26 mouse cellular contexts compared by ENCODE assay signal in genomic region chr4:57525221-57526011, GRCm38 (mm10). TPM values are rescaled to one million over a fixed set of nuclear protein-coding genes. Genes with fewer than 3 reads are reported as not detected.
DNase-seq lines count a peak whose midpoint lies in the region; ATAC-seq and TF ChIP-seq lines count a peak whose summit lies in the region.
"Had no signal": no experiment of that assay in that cellular context is flagged by ENCODE, and none has a peak within 500 bp of the region (broad histone marks: within the 10 kb centered on the region; RNA-seq: fewer than 3 reads in every experiment).

No protein-coding gene starts in this region.

- no peaks in the 10 kb centered on the region for H3K27me3 ChIP-seq in heart, adult 2 months (ENCODE audit: control insufficient read depth, insufficient read depth, low read length)
- H3K27me3 ChIP-seq in heart, embryonic 11.5 days (ENCODE audit: control insufficient read depth, insufficient read depth, low read length) = no peaks in the 10 kb centered on the region
- H3K27me3 ChIP-seq in heart, embryonic 13.5 days (replicated peaks) = no peaks in the 10 kb centered on the region
- H3K27me3 ChIP-seq in midbrain, embryonic 16.5 days (ENCODE audit: control insufficient read depth, insufficient read depth, low read depth, low read length) = no peaks in the 10 kb centered on the region
- H3K27me3 ChIP-seq: CH12.LX; embryonic facial prominence, embryonic 12.5 days; hindbrain, embryonic 12.5 days; neural tube, embryonic 12.5 days had no signal

- H3K9ac ChIP-seq in heart, adult 2 months (ENCODE audit: low read depth, low read length) = no peak overlapping the region
- H3K9ac ChIP-seq in heart, embryonic 11.5 days (ENCODE audit: low read depth, low read length) = no peak overlapping the region
- H3K9ac ChIP-seq in heart, embryonic 13.5 days = no peak overlapping the region
- no peak overlapping the region for H3K9ac ChIP-seq in midbrain, embryonic 16.5 days (ENCODE audit: low read depth, low read length)
- H3K9ac ChIP-seq: embryonic facial prominence, embryonic 12.5 days; hindbrain, embryonic 12.5 days; neural tube, embryonic 12.5 days had no signal

- H3K4me2 ChIP-seq in heart, embryonic 11.5 days = no peak overlapping the region
- no peak overlapping the region for H3K4me2 ChIP-seq in heart, embryonic 13.5 days
- H3K4me2 ChIP-seq in midbrain, embryonic 16.5 days (ENCODE audit: low read length) = no peak overlapping the region
- H3K4me2 ChIP-seq: embryonic facial prominence, embryonic 12.5 days; hindbrain, embryonic 12.5 days; midbrain, embryonic 11.5 days; neural tube, embryonic 12.5 days had no signal

- WGBS in heart, adult 2 months = 41% methylated on average over 9 of the region's 9 CpGs
- WGBS in heart, embryonic 11.5 days (ENCODE audit: insufficient replicate concordance) = 70% methylated on average over 9 of the region's 9 CpGs
- WGBS in heart, embryonic 13.5 days = 59% methylated on average over 9 of the region's 9 CpGs
- WGBS in midbrain, embryonic 16.5 days = 78% methylated on average over 9 of the region's 9 CpGs

- no peak for TF ChIP-seq CTCF in heart, adult 2 months (IDR thresholded peaks at IDR 0.05)

- intact Hi-C loops in heart, adult 2 months (cut with DNase I) = no loop called here
- intact Hi-C loops in heart, postnatal 36 days (cut with DNase I) = no loop called here

- H3K27ac ChIP-seq in heart, adult 2 months = peak overlapping the region; percentile 33
- H3K27ac ChIP-seq in heart, embryonic 11.5 days (ENCODE audit: low read depth, low read length) = no peak overlapping the region
- peak overlapping the region; percentile 64 for H3K27ac ChIP-seq in heart, embryonic 13.5 days (replicated peaks)
- no peak overlapping the region for H3K27ac ChIP-seq in midbrain, embryonic 16.5 days (ENCODE audit: low read length)
- H3K27ac ChIP-seq: embryonic facial prominence, embryonic 12.5 days; hindbrain, embryonic 12.5 days; layer of hippocampus, adult 2 months; neural tube, embryonic 12.5 days; stomach, postnatal 0 days had no signal

- no peaks in the 10 kb centered on the region; the same call in 1 of the 2 replicates for H3K36me3 ChIP-seq in heart, adult 2 months (ENCODE audit: control insufficient read depth, insufficient read depth, low read length)
- no peaks in the 10 kb centered on the region for H3K36me3 ChIP-seq in heart, embryonic 11.5 days (ENCODE audit: control insufficient read depth, insufficient read depth, low read length)
- H3K36me3 ChIP-seq in heart, embryonic 13.5 days = no peaks in the 10 kb centered on the region
- no peaks in the 10 kb centered on the region for H3K36me3 ChIP-seq in midbrain, embryonic 16.5 days (ENCODE audit: control insufficient read depth, insufficient read depth, low read length)
- H3K36me3 ChIP-seq: embryonic facial prominence, embryonic 12.5 days; hindbrain, embryonic 12.5 days; neural tube, embryonic 12.5 days had no signal

- TF ChIP-seq POLR2A in heart, adult 2 months (IDR thresholded peaks at IDR 0.05; ENCODE audit: insufficient read depth, low read depth, low read length) = no peak

- no peak for ATAC-seq in heart, embryonic 11.5 days (replicated peaks; ENCODE audit: insufficient number of reproducible peaks, low FRiP score, low TSS enrichment)
- no peak for ATAC-seq in heart, embryonic 13.5 days (ENCODE audit: extremely low read depth, insufficient number of reproducible peaks, low FRiP score, low TSS enrichment)
- no peak for ATAC-seq in midbrain, embryonic 16.5 days
- ATAC-seq: forebrain, embryonic 14.5 days had no signal

- H3K9me3 ChIP-seq in heart, embryonic 11.5 days (replicated peaks; ENCODE audit: control insufficient read depth, low read length) = no peaks in the 10 kb centered on the region
- no peaks in the 10 kb centered on the region for H3K9me3 ChIP-seq in heart, embryonic 13.5 days
- no peaks in the 10 kb centered on the region for H3K9me3 ChIP-seq in midbrain, embryonic 16.5 days (replicated peaks; ENCODE audit: control insufficient read depth, low read length, poor library complexity, severe bottlenecking)
- H3K9me3 ChIP-seq: embryonic facial prominence, embryonic 12.5 days; hindbrain, embryonic 12.5 days; neural tube, embryonic 12.5 days had no signal

- peaks cover 8% of the 10 kb centered on the region for H3K4me1 ChIP-seq in heart, adult 2 months (ENCODE audit: control insufficient read depth, insufficient read depth, low read length)
- H3K4me1 ChIP-seq in heart, embryonic 11.5 days (ENCODE audit: control insufficient read depth, insufficient read depth, low read length) = no peaks in the 10 kb centered on the region; the same call in 1 of the 2 replicates
- peaks cover 21% of the 10 kb centered on the region for H3K4me1 ChIP-seq in heart, embryonic 13.5 days
- no peaks in the 10 kb centered on the region for H3K4me1 ChIP-seq in midbrain, embryonic 16.5 days (ENCODE audit: control insufficient read depth, insufficient read depth, low read length)
- H3K4me1 ChIP-seq: hindbrain, embryonic 12.5 days; neural tube, embryonic 12.5 days had no signal

- H3K4me3 ChIP-seq in heart, adult 2 months = no peak overlapping the region
- no peak overlapping the region for H3K4me3 ChIP-seq in heart, embryonic 11.5 days (ENCODE audit: low read depth, low read length)
- no peak overlapping the region for H3K4me3 ChIP-seq in heart, embryonic 13.5 days
- no peak overlapping the region for H3K4me3 ChIP-seq in midbrain, embryonic 16.5 days (ENCODE audit: low read depth, low read length)
- H3K4me3 ChIP-seq: embryonic facial prominence, embryonic 12.5 days; erythroblast, embryonic 14.5 days; hindbrain, embryonic 12.5 days; layer of hippocampus, adult 2 months; neural tube, embryonic 12.5 days had no signal

- DNase-seq in heart, adult 2 months = peak in 1 of 2 experiments; percentile 19
- DNase-seq in NIH3T3 (ENCODE audit: low read depth) = peak; percentile 32
- peak; percentile 4 to 11 for DNase-seq in heart, postnatal 36 days
- no peak for DNase-seq in adrenal gland, adult 18-20 months (ENCODE audit: low spot score in 2 of 2)
- no peak for DNase-seq in urinary bladder, postnatal 14 days (ENCODE audit: low spot score)
- DNase-seq: cerebellum, adult 9-10 months; gastrocnemius, postnatal 14 days; kidney, adult 2 months; kidney, postnatal 10 days; layer of hippocampus, postnatal 36 days; left cerebral cortex, postnatal 4 days; liver had no signal

- no peak for TF ChIP-seq EP300 in heart, adult 2 months (IDR thresholded peaks at IDR 0.05; ENCODE audit: insufficient read depth, low read depth, low read length)

- no peaks in the 10 kb centered on the region for H3K79me2 ChIP-seq in heart, adult 2 months (replicated peaks; ENCODE audit: control insufficient read depth, insufficient read depth, low read length)

RNA-seq across cellular contexts. Expression of gene Pakap, which starts 42.6 kb away (rescaled TPM):
- total RNA-seq in heart, adult 2 months (2021) = 10 to 100 TPM; 33.7 to 35.2 TPM
- polyA plus RNA-seq in heart, adult 2 months (2012; rRNA removed) = 3.3 and 7.6 TPM in 2 replicates
- polyA plus RNA-seq in heart, embryonic 11.5 days (2014; fragmentation: Nextera tagmentation; extraction: Ambion mirVana) = 46.0 and 64.7 TPM in 2 replicates
- 49.3 and 52.6 TPM in 2 replicates for polyA plus RNA-seq in heart, embryonic 13.5 days (2015; fragmentation: Nextera tagmentation; extraction: Ambion mirVana)
- 10 to 100 TPM; 33.1 to 33.7 TPM for total RNA-seq in heart, postnatal 36 days (2021)
- polyA plus RNA-seq in midbrain, embryonic 16.5 days (2015; fragmentation: Nextera tagmentation; extraction: Ambion mirVana) = 11.2 and 12.7 TPM in 2 replicates
- total RNA-seq in adrenal gland, adult 18-20 months (2021) = 10 to 100 TPM; 34.5 to 69.8 TPM
- total RNA-seq: MEL; monocyte, adult 5-6 weeks had no signal
- polyA plus RNA-seq: erythroblast, embryonic 14.5 days had no signal

Comparison
In these comparisons a context has a peak if more than half of its experiments do, and no peak if none do; other contexts are left out.
1. H3K27ac ChIP-seq: peak in heart, adult 2 months (single experiment) and heart, embryonic 13.5 days (single experiment); none in heart, embryonic 11.5 days (single experiment) and midbrain, embryonic 16.5 days (single experiment).
2. DNase-seq: peak in NIH3T3 (single experiment) and heart, postnatal 36 days (2 of 2); none in adrenal gland, adult 18-20 months (0 of 2) and urinary bladder, postnatal 14 days (single experiment).